Mouse (Mus musculus) neural tube, embryonic 11.5 days (tissue): Measurements from ENCODE around the gene Olfr1026. TPM values are rescaled to one million over a fixed set of nuclear protein-coding genes. Genes with fewer than 3 reads are reported as not detected.

Source experiments
- ATAC-seq: fragments of 200-750 bp; cut with Nextera tagmentation; 2 replicates; pipeline ENCODE4 v1.8.0; 2017; ENCODE audit warnings: moderate number of reproducible peaks, mild to moderate bottlenecking, moderate TSS enrichment, moderate library complexity; ENCODE audit not compliant: insufficient read depth, low FRiP score, low TSS enrichment
- DNase-seq: peaks from one replicate; pipeline ENCODE4 v3.0.0-alpha.2; 2015; ENCODE audit warnings: low spot score
- H3K27ac ChIP-seq: fragments of 300-500 bp; sonication (generic); 2 replicates; pipeline ENCODE4 v1.5.1; 2014; ENCODE audit warnings: low read depth, mild to moderate bottlenecking, low read length
- H3K27me3 ChIP-seq: fragments of 300-500 bp; sonication (generic); 2 replicates; pipeline ENCODE4 v1.6.1; 2014; ENCODE audit warnings: mild to moderate bottlenecking, low read length, mixed read lengths; ENCODE audit not compliant: control insufficient read depth, insufficient read depth
- H3K36me3 ChIP-seq: fragments of 300-500 bp; sonication (generic); 2 replicates; pipeline ENCODE4 v1.6.1; 2014; ENCODE audit warnings: mild to moderate bottlenecking, low read length, moderate library complexity, mixed read lengths; ENCODE audit not compliant: control insufficient read depth, insufficient read depth
- H3K4me1 ChIP-seq: fragments of 300-500 bp; sonication (generic); 2 replicates; pipeline ENCODE4 v1.6.1; 2014; ENCODE audit warnings: low read length, mixed read lengths; ENCODE audit not compliant: control insufficient read depth, insufficient read depth
- H3K4me2 ChIP-seq: fragments of 300-500 bp; sonication (generic); 2 replicates; pipeline ENCODE4 v1.6.1; 2014; ENCODE audit warnings: low read depth, mild to moderate bottlenecking, moderate library complexity
- H3K4me3 ChIP-seq: fragments of 300-500 bp; sonication (generic); 2 replicates; pipeline ENCODE4 v1.5.1; 2014; ENCODE audit warnings: low read depth, low read length
- H3K9ac ChIP-seq: fragments of 300-500 bp; sonication (generic); 2 replicates; pipeline ENCODE4 v1.6.1; 2014; ENCODE audit warnings: mild to moderate bottlenecking, low read length
- H3K9me3 ChIP-seq: fragments of 300-500 bp; sonication (generic); 2 replicates; pipeline ENCODE4 v1.6.1; 2016; ENCODE audit warnings: low read length; ENCODE audit not compliant: control insufficient read depth
- WGBS: fragments of 180-500 bp; shearing (Covaris S2); extraction: QIAGEN DNeasy Blood & Tissue Kit; methylation state at CpG from one replicate; pipeline ENCODE4 v1.1.7; 2014; 5-methylcytosine and 5-hydroxymethylcytosine counted together
- polyA plus RNA-seq: library from polyadenylated mRNA; unstranded; fragments of >200 nt; fragmentation: Nextera tagmentation; extraction: Ambion mirVana; gene quantifications from 2 replicates; pipeline ENCODE4 v1.2.1, GENCODE M21; 2014

The Olfr1026 gene
- polyA plus RNA-seq = not detected in 2 replicates

DNA sequence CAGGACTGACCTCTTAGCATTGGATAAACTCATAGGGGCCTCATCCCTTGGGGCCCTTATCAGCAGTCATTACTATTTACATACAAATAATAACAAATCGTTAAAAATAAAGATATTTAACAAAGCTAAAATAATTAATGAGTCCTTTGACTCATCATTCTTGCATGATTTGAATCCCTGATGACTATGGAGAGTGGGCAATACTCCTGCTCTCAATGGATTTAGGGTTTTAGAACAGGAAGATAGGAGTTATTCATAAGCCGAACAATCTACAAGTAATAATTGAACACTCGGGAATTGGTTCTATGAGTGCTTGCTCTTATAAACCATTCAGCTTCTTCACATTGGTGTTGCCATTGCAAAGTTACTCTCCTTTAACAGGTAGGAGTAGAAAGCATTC, at the start of gene Olfr1026:
Gene Olfr1026, plus strand, starts transcription at position 301 of the 400 bp plus-strand sequence.
- H3K4me3 ChIP-seq = no peak within 1 kb of the TSS
- no peak within 1 kb of the TSS for H3K4me2 ChIP-seq
- H3K27me3 ChIP-seq = no peaks in the 10 kb centered on the region
- no peak for DNase-seq
- no peak within 1 kb of the TSS for H3K9ac ChIP-seq
- ATAC-seq = no peak
- H3K36me3 ChIP-seq = no peaks in the 10 kb centered on the region
- no peak within 1 kb of the TSS for H3K27ac ChIP-seq
- WGBS = 91% methylated on average over 3 of the region's 3 CpGs
- H3K9me3 ChIP-seq = no peaks in the 10 kb centered on the region
- no peaks in the 10 kb centered on the region for H3K4me1 ChIP-seq

DNA sequence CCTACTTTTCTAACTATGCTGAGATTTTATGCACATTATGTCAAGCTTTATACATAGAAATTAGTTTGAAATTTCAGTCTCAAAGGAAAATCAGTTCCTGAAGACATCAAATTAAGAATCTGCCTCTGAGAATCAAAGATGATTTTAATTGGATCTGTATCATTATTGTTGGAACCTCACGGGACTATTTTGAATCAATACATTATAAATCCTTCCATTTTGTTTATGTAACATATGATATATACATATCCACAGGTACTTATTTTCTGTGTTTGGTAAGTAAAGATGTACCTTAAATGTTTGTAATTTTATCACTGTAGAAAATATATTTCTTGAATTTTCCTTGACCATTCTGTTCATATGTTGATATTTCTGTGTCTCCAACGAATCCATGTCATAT, 36.0 kb upstream of the Olfr1026 start, which contains the start of gene Olfr1023:
Gene Olfr1023, plus strand, starts transcription at position 301 of the 400 bp plus-strand sequence.
- H3K9ac ChIP-seq = no peak within 1 kb of the TSS
- no peaks in the 10 kb centered on the region for H3K27me3 ChIP-seq
- H3K36me3 ChIP-seq = no peaks in the 10 kb centered on the region
- no peak for ATAC-seq
- no peaks in the 10 kb centered on the region for H3K9me3 ChIP-seq
- H3K27ac ChIP-seq = no peak within 1 kb of the TSS
- no peak for DNase-seq
- no peak within 1 kb of the TSS for H3K4me2 ChIP-seq
- no peaks in the 10 kb centered on the region for H3K4me1 ChIP-seq
- 81% methylated on average over 2 of the region's 2 CpGs for WGBS
- no peak within 1 kb of the TSS for H3K4me3 ChIP-seq

DNA sequence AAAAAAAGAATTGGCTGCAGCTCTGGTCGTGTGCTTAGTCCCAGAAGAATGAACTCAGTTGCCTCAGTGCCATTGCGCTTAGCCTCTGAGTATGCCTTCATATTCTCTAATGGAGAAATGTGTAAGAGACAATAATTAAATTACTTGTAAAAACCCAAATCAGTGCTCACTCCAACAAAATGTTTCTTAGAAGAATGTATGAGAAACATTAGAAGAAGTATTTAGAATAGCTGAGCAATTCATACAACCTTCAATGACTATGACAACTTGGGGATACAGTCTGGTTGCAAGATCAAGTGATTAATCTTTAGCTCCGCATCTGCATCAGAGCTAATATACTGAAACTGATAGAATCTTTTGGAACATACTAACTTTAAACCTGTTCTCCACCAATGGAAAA, 16.4 kb upstream of the Olfr1026 start, which contains the start of gene Olfr1024:
Gene Olfr1024, minus strand, starts transcription at position 101 of the 400 bp plus-strand sequence.
- 84% methylated on average over 3 of the region's 3 CpGs for WGBS
- Histone ChIP-seq H3K36me3 (no peaks in the 10 kb centered on the region), H3K27ac (no peak within 1 kb of the TSS), H3K4me2 (no peak within 1 kb of the TSS), H3K4me1 (no peaks in the 10 kb centered on the region), H3K9ac (no peak within 1 kb of the TSS), H3K9me3 (no peaks in the 10 kb centered on the region), H3K4me3 (no peak within 1 kb of the TSS), H3K27me3 (no peaks in the 10 kb centered on the region)
- DNase-seq (no peak), ATAC-seq (no peak)

DNA sequence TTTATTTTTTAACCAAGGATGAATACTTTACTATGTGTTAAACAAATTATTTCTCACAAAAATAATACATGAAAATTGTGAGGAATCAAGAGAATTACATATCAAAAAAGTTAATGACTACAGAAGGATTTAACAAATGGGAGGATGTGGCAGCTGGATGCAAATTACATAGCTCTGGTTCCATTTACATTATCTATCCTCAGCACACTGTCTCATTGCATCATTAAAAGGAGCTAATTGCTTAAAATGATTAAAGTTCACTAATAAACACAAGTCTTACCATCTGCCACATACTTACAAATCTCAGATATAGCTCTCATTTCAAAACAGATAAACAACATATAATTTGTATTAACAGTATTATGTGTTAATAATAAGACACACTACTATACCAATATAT, 8.2 kb upstream of the Olfr1026 start:
- DNase-seq = no peak
- ATAC-seq = no peak
- no peak overlapping the region for H3K4me2 ChIP-seq

DNA sequence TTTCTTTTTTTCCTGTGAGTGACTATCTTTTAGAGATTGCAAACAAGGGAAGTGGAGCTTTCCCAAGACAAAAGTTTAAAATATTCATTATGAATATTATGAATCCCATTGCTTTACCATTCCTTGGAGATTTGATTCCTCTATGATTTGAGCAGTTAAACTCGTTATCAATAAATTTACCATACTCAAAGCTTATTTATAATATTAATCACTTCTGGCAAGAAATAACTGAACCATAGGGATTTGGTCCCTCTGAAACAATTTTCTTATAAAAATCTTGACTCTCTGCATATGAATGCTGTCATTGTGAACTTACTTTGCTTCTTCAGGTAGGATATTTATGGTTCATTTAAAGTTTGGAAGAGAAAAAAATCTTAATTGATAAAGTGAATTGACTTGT, 6.5 kb upstream of the Olfr1026 start, which contains the start of gene Olfr1025-ps1:
Gene Olfr1025-ps1, plus strand, starts transcription at position 301 of the 400 bp plus-strand sequence.
- Histone ChIP-seq H3K4me2 (no peak within 1 kb of the TSS), H3K9me3 (no peaks in the 10 kb centered on the region), H3K36me3 (no peaks in the 10 kb centered on the region), H3K4me1 (no peaks in the 10 kb centered on the region), H3K27ac (no peak within 1 kb of the TSS), H3K9ac (no peak within 1 kb of the TSS), H3K27me3 (no peaks in the 10 kb centered on the region), H3K4me3 (no peak within 1 kb of the TSS)
- ATAC-seq = no peak
- DNase-seq = no peak
- 66% methylated on average over 1 of the region's 1 CpGs for WGBS

More for the DNA sequence above, 8.2 kb upstream of the Olfr1026 start:
- no peak overlapping the region for H3K27ac ChIP-seq
- no peaks in the 10 kb centered on the region for H3K4me1 ChIP-seq
- no peaks in the 10 kb centered on the region for H3K36me3 ChIP-seq
- no peaks in the 10 kb centered on the region for H3K27me3 ChIP-seq
- H3K4me3 ChIP-seq = no peak overlapping the region
- no peaks in the 10 kb centered on the region for H3K9me3 ChIP-seq
- H3K9ac ChIP-seq = no peak overlapping the region

DNA sequence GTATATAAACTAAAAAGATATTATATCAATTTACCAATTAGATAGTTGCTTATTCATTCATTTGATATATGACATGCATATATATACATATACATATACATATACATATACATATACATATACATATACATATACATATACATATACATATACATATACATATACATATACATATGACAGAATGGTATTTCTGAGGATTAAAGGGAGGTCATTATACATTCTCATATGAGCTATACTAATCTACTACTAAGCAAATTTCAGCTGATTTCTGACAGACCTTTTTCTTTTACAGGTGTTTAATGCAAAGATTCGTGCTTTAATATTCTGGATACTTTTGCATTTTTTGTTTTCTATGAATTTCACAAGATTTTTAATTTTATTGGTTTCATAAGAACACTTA, 28.8 kb downstream of the Olfr1026 start, which contains the start of gene Olfr1028:
Gene Olfr1028, plus strand, starts transcription at position 301 of the 400 bp plus-strand sequence.
- 83% methylated on average over 1 of the region's 1 CpGs for WGBS
- H3K4me2 ChIP-seq = no peak within 1 kb of the TSS

DNA sequence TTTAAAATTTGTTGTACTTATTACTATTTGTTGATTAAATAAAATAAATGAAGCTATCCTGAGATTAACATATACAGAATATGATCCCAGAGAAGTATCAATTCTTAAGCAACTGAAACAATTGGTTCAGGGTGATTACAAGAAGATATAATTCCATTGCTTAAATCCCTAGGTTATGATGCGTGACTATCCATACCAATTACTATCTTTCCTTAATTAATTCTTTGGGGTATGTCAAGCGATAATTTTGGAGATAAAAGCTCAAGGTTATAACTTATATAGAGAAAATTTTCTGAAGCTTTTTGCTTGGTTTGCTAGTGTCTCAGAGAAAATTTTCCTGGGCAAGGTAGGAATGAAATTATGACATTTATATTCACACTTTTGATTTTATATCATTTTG, 52.2 kb downstream of the Olfr1026 start, which contains the start of gene Olfr1029:
Gene Olfr1029, plus strand, starts transcription at position 301 of the 400 bp plus-strand sequence.
- Histone ChIP-seq H3K27ac (no peak within 1 kb of the TSS), H3K4me3 (no peak within 1 kb of the TSS), H3K36me3 (no peaks in the 10 kb centered on the region), H3K4me2 (no peak within 1 kb of the TSS), H3K9ac (no peak within 1 kb of the TSS), H3K9me3 (no peaks in the 10 kb centered on the region), H3K4me1 (no peaks in the 10 kb centered on the region), H3K27me3 (no peaks in the 10 kb centered on the region)
- 86% methylated on average over 2 of the region's 2 CpGs for WGBS
- no peak for DNase-seq
- ATAC-seq = no peak

More for the DNA sequence above, 28.8 kb downstream of the Olfr1026 start, which contains the start of gene Olfr1028:
- H3K9me3 ChIP-seq = no peaks in the 10 kb centered on the region
- no peak within 1 kb of the TSS for H3K27ac ChIP-seq
- H3K9ac ChIP-seq = no peak within 1 kb of the TSS
- H3K27me3 ChIP-seq = no peaks in the 10 kb centered on the region
- no peaks in the 10 kb centered on the region for H3K4me1 ChIP-seq
- ATAC-seq (no peak), DNase-seq (no peak)
- no peak within 1 kb of the TSS for H3K4me3 ChIP-seq
- H3K36me3 ChIP-seq = no peaks in the 10 kb centered on the region

Other genes with a start within 250 kb of the Olfr1026 start
- not detected in 2 replicates for gene Olfr1006, start 242.8 kb upstream of the Olfr1026 start, polyA plus RNA-seq
- gene Olfr1008, start 232.1 kb upstream of the Olfr1026 start, polyA plus RNA-seq = not detected in 2 replicates
- not detected in 2 replicates for gene Olfr1009, start 206.1 kb upstream of the Olfr1026 start, polyA plus RNA-seq
- not detected in 2 replicates for gene Olfr1012, start 158.8 kb upstream of the Olfr1026 start, polyA plus RNA-seq
- not detected in 2 replicates for gene Olfr1013, start 154.5 kb upstream of the Olfr1026 start, polyA plus RNA-seq
- not detected in 2 replicates for gene Olfr1014, start 148.8 kb upstream of the Olfr1026 start, polyA plus RNA-seq
- gene Olfr1015, start 139.5 kb upstream of the Olfr1026 start, polyA plus RNA-seq = not detected in 2 replicates
- gene Olfr1016, start 119.0 kb upstream of the Olfr1026 start, polyA plus RNA-seq = not detected in 2 replicates
- not detected in 2 replicates for gene Olfr1018, start 103.1 kb upstream of the Olfr1026 start, polyA plus RNA-seq
- gene Olfr1019, start 76.1 kb upstream of the Olfr1026 start, polyA plus RNA-seq = not detected in 2 replicates
- not detected in 2 replicates for gene Olfr1020, start 74.5 kb upstream of the Olfr1026 start, polyA plus RNA-seq
- gene Olfr1022, start 53.0 kb upstream of the Olfr1026 start, polyA plus RNA-seq = not detected in 2 replicates
- gene Olfr1023, start 35.9 kb upstream of the Olfr1026 start, polyA plus RNA-seq = not detected in 2 replicates
- not detected in 2 replicates for gene Olfr1024, start 16.5 kb upstream of the Olfr1026 start, polyA plus RNA-seq
- not detected in 2 replicates for gene Olfr1025-ps1, start 6.4 kb upstream of the Olfr1026 start, polyA plus RNA-seq
- not detected in 2 replicates for gene Olfr1028, start 28.9 kb downstream of the Olfr1026 start, polyA plus RNA-seq
- gene Olfr1029, start 52.3 kb downstream of the Olfr1026 start, polyA plus RNA-seq = not detected in 2 replicates
- gene Olfr1030, start 57.7 kb downstream of the Olfr1026 start, polyA plus RNA-seq = not detected in 2 replicates
- gene Olfr1031, start 68.7 kb downstream of the Olfr1026 start, polyA plus RNA-seq = not detected in 2 replicates
- gene Olfr1032, start 84.0 kb downstream of the Olfr1026 start, polyA plus RNA-seq = not detected in 2 replicates
- not detected in 2 replicates for gene Olfr1033, start 99.1 kb downstream of the Olfr1026 start, polyA plus RNA-seq
- gene Olfr1034, start 124.3 kb downstream of the Olfr1026 start, polyA plus RNA-seq = not detected in 2 replicates
- gene Olfr1036, start 152.4 kb downstream of the Olfr1026 start, polyA plus RNA-seq = not detected in 2 replicates
- gene Olfr1037, start 165.8 kb downstream of the Olfr1026 start, polyA plus RNA-seq = not detected in 2 replicates
- gene Olfr1039, start 214.4 kb downstream of the Olfr1026 start, polyA plus RNA-seq = not detected in 2 replicates
- gene Olfr1040, start 225.2 kb downstream of the Olfr1026 start, polyA plus RNA-seq = not detected in 2 replicates
- not detected in 2 replicates for gene Olfr1042, start 240.3 kb downstream of the Olfr1026 start, polyA plus RNA-seq
- not detected in 2 replicates for gene Olfr1043, start 246.0 kb downstream of the Olfr1026 start, polyA plus RNA-seq